Mouse (Mus musculus): ENCODE measurements around the gene Serpina3a. TPM values are rescaled to one million over a fixed set of nuclear protein-coding genes. Genes with fewer than 3 reads are reported as not detected.
A peak's percentile ranks its signal among the peaks of the same experiment; 100 is the strongest.
"Not testable (repeated sequence)": the region's sequence is repeated elsewhere in the genome, so short reads cannot be mapped to it uniquely, and the experiment has no call there.

Serpina3a gene
- not detected for total RNA-seq (2022)

DNA sequence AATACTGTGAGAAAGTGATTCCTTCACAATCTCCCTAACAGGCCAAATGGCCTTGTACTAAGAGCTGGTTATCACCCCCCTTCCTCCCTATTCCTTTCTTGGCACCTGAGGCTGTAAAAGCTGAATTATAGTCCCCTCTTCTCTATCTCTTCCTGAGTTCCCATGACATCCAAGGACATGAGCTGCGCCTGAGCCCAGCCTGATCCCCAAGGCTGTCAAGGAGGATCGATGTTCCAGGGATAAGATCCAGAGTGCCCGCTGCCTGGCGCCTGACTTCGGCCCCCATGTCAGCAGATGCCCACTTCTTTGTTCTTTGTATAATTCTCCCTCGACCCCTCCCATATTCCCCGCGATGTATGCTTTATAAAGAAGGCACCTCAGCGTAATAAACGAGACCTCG is at the start of gene Serpina3a:
Serpina3a (plus strand) TSS at position 392 of the 400 bp plus-strand sequence.
- DNase-seq (ENCODE audit: low spot score in 2 of 2) = not testable (repeated sequence)

DNA sequence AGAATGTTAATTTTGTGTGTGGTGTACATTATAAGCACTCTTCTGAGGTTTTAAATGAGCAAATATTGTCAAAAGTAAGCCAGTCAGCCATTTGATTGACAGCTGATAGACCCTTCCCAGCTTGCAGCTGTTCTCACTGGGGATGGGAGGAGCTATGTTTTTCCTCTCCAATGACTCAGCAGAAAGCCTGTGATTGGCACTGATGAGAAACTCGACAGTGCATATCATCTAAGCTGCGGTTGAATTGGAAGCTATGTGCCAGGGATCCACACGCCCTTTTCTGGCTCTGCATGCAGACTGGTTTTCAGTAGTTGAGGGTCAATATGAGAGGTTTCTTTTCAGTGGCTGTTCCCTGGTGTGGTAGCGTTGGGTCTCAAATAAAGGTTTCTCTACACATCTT is 48.0 kb upstream of the Serpina3a start:
- DNase-seq (ENCODE audit: low spot score in 2 of 2) = no peak

DNA sequence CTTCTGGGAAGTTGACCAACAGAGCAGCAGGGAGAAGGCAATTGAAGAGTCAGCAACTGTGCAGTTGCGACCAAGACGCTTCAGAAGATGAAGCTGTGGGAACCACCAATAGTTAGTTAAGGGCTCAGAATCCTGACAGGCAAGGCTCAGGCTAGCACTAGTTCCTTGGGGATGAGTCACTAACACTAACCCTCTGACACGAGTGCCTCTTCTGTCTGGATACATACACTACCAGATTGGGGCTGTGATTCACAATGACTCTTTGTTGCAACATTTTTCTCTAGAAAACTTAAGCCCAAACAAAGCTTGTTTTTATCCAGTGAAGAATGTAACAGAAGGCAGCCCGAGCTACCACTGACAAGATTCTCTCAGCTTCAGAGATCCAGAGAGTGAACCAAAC is 47.5 kb upstream of the Serpina3a start:
- no peak for DNase-seq (ENCODE audit: low spot score in 2 of 2)

DNA sequence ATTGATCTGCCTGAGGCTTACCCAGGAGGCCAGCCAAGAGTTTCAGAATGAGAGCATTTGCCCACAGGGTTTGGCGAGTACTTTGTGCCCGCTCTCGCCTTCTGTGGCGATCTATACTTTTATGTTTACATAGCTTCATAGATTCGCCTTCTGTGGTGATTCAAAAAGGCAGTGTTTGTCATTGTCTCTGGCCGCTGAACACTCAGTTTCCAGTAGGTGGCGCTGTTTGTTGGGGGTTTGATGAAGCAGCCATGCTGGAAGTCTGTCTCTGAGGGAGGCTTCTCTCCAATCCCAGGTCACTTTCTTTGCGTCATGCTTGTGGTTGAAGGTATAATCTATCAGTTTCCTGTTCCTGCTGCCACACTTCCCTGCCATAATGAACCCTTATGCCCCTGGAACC is 46.3 kb upstream of the Serpina3a start:
- peak in 1 of 2 experiments; percentile 22 for DNase-seq (ENCODE audit: low spot score in 2 of 2)

DNA sequence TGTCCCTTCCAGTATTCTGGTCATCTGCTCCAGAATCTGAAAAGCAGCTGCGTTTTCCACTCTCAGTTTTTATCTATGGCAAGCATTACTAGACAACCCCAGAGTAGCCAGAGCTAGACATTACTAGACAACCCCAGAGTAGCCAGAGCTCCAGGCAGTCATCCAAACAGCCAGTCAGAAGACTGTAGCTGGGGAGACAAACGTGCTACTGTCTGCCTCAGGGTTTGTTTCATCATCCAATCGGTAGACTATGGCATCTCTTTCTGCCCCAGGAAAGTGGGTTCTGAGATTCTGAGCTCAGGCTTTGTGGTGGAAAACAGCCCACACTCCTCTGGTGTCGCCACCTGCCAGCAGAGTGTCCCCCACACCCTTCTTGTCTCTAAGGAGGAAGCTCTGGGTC is 45.0 kb upstream of the Serpina3a start:
- peak; percentile 39 to 57 for DNase-seq (ENCODE audit: low spot score in 2 of 2)

DNA sequence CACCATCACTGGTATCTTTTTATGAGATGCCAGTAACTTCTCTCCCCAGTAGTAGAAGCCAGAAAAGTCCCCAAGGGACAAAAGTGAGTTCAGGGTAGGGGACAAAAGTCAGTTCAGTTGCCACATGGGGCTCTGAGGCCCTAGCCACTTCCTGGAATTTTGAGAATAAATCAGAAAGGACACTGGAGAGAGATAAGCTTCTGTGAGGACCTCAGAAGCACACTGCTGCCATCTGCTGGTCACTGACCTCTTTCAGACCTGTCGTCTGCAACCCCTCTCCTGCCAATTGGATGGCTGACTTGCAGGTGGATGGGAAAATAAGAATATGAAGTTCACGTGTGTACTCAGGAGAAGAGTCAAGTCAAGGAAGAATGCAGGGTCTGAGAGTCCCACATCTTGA is 42.9 kb upstream of the Serpina3a start:
- DNase-seq (ENCODE audit: low spot score in 2 of 2) = peak; percentile 57 to 58

DNA sequence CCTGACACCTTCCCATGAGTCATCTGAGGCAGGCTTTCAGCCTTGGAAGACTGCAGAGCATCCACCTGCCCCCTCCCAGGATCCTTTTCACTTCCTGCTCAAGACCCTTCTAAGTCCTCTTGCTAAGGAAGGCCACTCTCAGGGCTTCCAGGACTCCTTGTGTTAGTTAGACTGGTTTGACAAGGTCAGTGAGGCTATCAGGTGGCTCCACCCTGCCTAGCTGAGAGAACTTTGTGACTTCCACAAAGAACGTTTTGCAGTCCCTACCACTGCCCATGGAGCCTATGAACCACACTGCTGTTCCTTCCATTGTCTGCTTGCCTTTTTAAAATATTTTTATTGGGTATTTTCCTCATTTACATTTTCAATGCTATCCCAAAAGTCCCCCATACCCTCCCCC is 40.8 kb upstream of the Serpina3a start:
- no peak for DNase-seq (ENCODE audit: low spot score in 2 of 2)

DNA sequence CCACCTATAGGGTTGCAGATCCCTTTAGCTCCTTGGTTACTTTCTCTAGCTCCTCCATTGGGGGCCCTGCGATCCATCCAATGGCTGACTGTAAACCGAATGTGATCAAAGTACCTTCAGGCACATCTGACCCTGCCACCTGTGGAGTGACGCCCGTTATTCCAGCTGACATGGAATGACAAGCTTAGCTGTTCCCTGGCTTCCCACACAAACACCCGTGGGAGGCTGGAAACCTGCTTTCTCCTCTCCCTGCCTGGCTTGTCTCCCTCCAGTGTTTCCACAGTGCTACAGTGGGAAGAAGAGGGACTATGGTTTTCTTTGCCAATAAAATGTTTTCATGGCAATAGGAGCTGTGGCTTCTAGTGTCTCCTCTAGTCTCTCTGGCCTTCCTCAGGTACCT is 40.2 kb upstream of the Serpina3a start:
- DNase-seq (ENCODE audit: low spot score in 2 of 2) = no peak

DNA sequence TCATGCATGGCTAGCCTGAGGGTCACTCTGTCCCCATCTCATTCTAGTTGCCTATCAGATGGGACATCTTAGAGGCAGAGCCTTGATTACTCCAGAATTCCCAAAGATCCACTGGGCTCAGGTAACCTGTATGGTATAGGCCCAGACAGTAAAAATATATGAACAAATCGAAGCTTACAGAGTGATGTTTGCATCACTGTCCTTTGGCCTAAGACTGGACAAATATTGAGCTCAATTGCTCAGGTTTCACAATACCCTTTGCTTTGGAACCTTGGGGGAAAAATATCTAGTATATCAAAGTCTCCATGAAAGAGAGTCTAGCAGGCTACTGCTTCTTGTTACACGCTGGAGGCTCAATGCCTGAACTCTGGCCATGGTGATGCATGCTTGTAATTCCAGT is 22.4 kb upstream of the Serpina3a start:
- DNase-seq (ENCODE audit: low spot score in 2 of 2) = no peak

DNA sequence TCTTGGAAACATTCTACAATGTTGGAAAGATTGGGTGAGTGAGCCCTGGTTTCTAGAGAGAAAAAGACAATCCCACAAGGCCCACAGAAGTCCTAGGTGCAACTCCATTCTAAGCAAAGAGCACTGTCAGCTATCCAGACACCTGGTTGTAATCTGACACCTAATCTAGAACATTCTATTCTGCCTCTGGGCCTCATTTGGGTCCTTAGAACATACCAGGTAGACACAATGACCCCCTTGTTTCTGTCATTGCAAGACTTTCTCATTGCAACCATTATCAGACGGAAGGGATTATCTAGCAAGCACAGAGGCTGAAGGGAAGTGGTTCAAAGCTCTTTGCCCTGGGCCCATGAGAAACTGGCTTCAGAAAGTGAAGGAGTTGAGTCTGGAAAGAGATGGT is 21.2 kb upstream of the Serpina3a start:
- DNase-seq (ENCODE audit: low spot score in 2 of 2) = no peak

DNA sequence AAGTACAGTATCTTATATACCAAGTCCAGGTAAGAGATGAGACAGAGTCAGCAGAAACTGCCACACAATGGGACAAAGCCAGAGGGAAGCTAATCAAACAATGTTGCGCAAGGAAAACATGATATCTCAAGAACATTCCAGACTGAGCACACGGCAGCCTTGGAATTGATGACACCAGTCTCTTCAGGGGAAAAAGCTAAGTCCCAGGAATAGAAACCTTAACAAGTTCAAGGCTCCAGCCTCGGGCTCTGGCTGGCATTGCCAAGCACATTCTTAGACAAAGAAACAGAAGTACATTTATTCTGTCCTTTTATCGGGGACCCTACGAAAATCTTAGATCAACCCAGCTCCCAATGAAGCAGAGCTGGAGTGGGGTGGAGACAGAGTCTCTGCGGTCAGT is 11.8 kb upstream of the Serpina3a start, which contains the start of gene Serpina5:
Serpina5 (plus strand) TSS at position 346 of the 400 bp plus-strand sequence.
- DNase-seq (ENCODE audit: low spot score in 2 of 2) = no peak

DNA sequence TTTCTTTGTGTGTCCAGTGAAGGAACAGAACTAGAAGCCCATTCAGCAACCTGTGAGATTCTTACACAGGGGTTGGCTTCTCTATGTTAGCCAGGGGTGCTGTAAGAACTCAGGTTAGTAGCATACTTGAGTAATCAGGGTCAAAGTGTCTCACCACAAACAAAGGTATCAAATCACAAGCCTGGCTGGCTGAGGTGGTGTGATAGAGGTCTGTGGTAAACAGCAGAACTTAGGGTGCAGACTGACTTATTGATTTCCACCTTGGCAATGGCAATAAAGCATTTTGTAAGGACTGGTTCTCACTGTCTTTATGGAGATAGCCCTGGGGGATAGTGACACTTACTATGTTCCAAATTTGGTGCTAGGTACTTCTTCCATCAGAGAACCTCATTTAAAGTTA is 6.7 kb upstream of the Serpina3a start:
- DNase-seq (ENCODE audit: low spot score in 2 of 2) = no peak

DNA sequence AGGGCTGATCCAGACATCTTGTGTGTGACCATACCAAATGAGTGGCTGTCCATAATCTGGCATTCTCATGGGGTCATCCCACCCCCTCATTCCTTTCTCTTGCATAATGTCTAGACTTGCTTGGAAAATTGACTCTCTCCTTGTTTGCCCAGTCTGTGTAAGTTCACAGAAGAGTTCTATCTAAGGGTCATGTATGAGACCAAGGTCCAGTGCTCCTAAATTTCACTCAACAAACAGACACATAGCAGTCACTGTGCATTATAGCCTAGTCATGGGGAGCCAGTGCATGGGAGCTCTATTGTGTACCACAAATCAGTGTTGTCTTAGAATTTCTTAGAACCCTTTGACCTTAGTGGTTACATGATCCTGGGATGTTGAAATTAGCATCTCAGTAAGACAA is 5.6 kb upstream of the Serpina3a start:
- no peak for DNase-seq (ENCODE audit: low spot score in 2 of 2)

DNA sequence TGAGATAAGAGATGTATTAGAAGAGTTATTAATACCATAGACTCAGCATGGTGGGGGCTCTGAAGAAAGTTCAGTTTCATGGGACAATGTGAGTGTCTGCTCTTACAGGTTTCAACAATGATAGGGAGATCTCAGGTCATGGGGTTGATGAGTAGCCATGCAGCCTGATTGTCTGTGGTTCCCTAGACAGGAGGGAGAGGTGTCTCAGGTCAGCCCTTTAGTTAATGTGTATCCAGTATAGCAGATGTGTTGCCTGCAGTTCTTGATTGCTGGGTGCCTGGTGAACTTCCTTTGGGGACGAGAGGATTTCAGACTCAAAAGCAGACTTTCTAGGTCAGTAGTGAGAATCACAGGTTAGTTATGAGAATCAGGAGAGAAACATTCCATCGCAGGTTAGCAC is 4.0 kb upstream of the Serpina3a start:
- DNase-seq (ENCODE audit: low spot score in 2 of 2) = no peak

DNA sequence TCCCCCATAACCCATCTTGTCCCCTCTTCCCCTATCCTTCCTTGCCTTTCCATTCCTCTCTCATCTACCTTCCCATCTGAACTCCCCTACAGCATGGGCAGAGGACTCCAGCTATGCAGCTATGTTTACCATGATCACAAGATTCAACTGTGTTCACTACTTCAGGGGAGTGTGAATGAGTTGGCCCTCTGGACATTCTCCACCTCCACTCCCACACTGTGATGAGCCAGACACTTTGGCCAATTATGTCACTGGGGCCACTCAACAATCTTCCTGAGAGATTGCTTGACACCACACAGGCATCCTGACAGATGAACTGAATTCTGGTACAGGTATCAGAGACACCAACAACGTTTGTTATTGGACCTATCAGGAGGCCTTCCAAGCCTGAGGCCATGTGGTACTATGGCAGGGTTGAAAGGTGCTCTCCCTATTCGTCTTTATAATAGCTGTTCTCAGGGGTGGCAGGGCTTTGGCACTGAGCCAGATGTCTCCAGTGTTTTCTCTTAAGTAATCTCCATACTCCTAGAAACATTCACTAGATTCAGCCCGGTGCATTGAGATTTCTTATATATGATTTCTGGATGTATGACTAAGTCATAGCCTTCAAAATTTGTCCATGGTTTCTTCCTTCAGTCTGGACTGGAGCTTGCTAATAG is 2.5 kb downstream of the Serpina3a start:
- no peak for DNase-seq (ENCODE audit: low spot score in 2 of 2)

DNA sequence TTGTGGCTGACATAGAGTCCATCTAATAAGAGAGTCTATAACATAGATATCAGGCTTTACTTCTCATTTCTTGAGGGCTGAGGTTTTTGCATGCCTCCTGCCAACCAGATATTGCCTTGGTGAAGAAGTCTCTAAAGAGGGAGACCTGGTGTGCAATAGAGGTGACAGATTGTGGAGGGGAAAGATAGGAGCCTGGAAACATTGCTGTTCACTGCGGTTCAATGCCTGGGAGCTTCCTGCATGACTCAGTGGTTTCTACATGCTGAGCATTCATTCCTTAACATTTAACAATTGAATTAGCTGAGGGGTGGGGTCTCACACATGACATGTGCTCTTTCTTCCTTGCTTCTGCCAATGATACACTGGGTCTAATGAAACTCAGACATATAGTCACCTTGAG is 10.6 kb downstream of the Serpina3a start:
- DNase-seq (ENCODE audit: low spot score in 2 of 2) = no peak

DNA sequence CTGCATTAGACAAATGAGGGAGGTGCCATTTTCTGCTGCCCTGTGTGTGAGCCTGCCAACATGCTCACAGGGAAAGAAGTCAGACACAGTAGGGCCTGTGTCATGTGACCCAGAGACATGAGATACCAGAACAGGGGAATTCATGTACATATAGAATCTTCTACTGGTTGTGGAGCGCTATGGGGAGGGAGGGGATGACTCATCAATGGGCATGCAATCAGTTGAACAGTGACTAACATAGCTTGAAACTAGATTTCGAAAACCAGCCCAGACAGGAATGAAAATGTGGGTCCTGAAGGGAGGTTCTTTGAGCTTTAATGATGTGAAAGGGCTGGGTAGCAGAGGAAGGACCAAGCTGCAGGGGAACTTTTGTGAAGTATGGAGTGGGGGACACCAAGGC is 11.5 kb downstream of the Serpina3a start:
- DNase-seq (ENCODE audit: low spot score in 2 of 2) = no peak

DNA sequence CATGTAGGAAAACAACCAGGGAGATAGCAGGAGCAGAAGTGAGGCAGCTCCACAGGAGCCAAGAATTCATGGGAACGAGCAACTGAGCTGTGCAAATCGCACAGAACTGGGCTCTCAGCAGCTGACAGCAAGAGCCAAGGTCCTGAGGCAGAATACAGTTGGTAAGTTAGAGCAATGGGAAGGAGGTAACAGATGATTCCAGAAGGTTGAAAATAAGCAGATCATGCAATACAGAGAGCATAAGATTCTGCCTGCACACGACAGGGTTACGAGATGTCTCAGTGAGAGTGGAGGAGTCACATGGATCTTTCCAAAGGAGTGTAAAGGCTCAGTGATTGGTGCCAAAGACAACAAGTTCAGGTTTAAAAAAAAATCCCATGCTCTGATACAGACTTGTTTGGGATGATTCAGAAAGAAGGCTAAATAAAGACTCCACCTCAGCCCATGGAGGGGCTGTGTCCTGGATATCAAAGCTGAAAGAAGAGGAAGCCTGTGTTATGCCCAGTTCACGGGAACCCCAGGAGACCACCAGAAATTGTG is 12.6 kb downstream of the Serpina3a start:
- DNase-seq (ENCODE audit: low spot score in 2 of 2) = no peak

DNA sequence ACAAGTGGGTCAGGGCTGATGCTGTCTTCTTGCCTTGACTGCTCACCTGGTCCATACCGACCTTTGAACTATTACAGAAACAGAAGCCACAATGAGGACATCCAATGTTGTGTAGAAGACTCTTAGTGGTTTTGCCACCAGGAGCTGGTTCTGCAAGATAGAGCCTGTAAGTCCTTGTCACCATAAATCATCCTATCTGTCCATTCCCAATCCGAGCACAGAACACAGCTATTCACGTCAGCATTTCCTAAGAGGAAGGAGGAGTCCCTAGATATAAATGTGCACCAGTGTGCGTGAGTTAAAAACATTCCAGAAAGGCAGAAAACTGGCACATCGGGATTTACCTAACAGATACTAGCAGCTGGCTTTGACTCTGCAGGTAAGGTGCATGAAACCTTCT is 15.2 kb downstream of the Serpina3a start, which contains the start of gene Serpina3b:
Serpina3b (plus strand) TSS at position 301 of the 400 bp plus-strand sequence.
- DNase-seq (ENCODE audit: low spot score in 2 of 2) = no peak

DNA sequence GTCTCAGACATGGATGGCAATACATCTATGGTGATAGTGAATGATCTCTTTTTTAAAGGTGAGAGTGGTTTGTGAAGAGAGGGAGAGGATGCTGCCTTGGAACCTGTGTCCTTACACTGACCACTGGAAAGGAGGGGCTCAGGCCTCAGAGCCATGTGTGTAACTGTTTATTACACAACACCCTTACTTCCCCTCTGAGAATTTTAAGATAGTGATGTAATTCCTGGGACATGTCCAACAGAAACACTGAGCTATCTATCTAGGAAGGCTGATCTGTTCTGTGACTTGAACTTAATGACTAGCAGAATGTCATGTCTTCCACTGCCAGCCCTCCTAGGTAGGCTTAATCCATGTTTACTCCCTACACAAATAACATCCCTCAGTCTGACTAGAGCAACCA is 18.5 kb downstream of the Serpina3a start:
- DNase-seq (ENCODE audit: low spot score in 2 of 2) = no peak

DNA sequence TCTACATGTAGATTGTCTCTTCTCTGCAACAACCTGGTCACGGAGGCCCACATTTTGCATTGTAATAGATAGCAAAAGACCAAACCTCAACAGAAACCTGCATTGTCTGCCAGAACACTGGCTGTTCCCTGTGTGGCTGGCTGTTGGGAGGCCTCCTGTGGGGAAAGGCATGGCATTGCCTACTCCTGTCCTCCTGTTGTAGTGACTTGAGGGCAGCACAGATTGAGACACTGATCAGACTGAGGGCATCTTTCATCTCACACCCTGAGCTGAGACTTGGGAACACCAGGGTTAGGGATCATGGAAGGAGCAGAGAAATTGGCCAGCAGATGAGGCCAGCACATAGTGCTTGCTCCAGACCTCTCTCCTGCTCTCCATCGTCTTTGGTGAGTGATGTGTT is 25.7 kb downstream of the Serpina3a start:
- DNase-seq (ENCODE audit: low spot score in 2 of 2) = no peak

DNA sequence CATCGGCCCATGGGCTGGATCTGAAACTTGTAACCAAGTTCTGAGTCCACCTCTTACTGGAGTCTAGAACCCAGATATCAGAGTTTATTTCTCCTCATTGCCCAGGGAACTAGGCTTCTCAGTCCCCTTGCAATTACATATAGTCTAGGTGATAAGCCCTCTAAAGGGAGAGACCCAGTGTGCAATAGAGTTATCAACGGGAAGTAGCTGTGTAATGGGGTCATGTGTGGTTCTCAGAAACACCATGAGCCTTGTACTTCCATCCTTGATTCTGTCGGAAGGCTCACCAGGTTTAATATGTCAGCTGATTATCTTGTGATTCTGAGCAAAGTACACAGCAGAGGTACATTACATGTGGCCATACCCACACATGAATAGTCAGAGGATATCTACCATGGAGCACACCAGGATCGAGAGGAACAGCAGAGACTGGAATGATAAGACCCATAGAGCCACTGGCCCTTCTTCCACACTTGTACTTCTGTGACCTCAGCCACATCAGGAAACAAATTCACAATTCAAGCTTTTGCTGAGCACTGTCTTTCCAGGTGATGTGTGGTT is 28.1 kb downstream of the Serpina3a start:
- no peak for DNase-seq (ENCODE audit: low spot score in 2 of 2)

DNA sequence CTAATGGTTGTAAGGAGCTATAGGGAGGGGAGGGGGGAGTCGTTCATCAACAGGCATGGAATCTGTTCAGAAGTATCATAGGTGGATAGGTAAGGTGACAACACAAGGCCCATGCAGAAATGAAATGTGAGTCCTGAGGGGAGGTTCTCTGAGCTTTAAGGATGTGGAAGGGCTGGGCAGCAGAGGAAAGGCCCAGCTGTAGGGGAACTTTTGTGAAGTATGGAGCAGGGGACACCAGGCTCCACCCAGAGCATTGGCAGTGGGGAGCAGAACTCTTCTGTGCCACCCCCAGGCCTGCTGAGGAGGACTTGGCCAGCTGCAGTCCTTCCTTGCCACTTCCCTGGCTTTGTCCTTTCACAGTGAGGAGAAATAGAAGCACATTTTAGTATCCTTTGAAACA is 29.0 kb downstream of the Serpina3a start:
- DNase-seq (ENCODE audit: low spot score in 2 of 2) = no peak
